Comparison of ENCODE assay signal across 13 mouse cellular contexts in the genomic region with DNA sequence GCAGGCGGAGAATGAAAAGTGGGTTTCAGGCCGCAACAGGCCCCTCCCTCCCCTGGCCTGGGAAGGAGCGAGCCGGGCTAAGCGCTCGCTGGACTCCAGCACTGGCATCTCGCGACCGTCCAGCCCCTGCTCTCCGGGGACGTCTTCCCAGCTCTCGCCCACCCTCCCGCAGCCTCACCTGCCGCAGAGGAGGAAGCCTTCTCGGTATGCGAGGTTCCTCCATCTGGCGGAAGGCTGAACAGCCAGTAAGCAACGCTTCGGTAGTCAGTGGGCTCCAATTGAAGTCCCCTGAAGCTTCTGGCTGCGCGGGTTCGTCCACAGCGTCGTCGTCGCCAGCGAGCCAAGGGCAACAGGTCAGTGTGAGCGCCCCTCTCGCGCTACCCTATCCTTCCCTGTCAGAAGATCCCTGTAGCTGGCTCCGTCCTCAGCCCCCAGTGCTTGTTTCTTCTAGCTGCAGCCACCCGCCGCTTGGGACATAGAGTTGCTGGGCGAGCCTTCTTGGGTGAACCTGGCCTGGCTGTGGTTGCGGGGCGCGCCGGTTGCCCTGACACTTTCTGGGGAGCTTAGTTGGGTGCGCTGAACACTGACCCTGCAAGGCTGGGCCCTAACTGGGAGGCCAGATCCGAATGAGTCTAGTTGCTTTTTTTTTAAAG. TPM values are rescaled to one million over a fixed set of nuclear protein-coding genes. Genes with fewer than 3 reads are reported as not detected.
DNase-seq lines count a peak whose midpoint lies in the region; ATAC-seq and TF ChIP-seq lines count a peak whose summit lies in the region.
"Had no signal": no experiment of that assay in that cellular context is flagged by ENCODE, and none has a peak within 500 bp of the region (broad histone marks: within the 10 kb centered on the region; RNA-seq: fewer than 3 reads in every experiment).

A gene (plus strand): TSS at position 341 of the 653 bp plus-strand sequence.

- DNase-seq in lung, adult 2 months, result no peak
- DNase-seq in lung, postnatal 10 days, result no peak
- no peak for DNase-seq in left cerebral cortex, postnatal 4 days
- no peak for DNase-seq in left cerebral cortex, postnatal 10 days (ENCODE audit: extremely low spot score in 1 of 2, low spot score in 2 of 2)
- DNase-seq: B cell, adult 2 months; cerebellum, adult 9-11 months; gastrocnemius, postnatal 10 days; layer of hippocampus, adult 9-11 months; spleen, adult 18-20 months had no signal

- no peaks in the 10 kb centered on the region; the same call in 1 of the 2 replicates for H3K9me3 ChIP-seq in forebrain, embryonic 15.5 days
- no peaks in the 10 kb centered on the region for H3K9me3 ChIP-seq in forebrain, embryonic 16.5 days (ENCODE audit: control insufficient read depth, low read length)
- H3K9me3 ChIP-seq in neural tube, embryonic 12.5 days, result no peaks in the 10 kb centered on the region

- H3K4me2 ChIP-seq in forebrain, embryonic 15.5 days (replicated peaks), result no peak within 1 kb of the TSS
- no peak within 1 kb of the TSS for H3K4me2 ChIP-seq in forebrain, embryonic 16.5 days (ENCODE audit: low read length)
- H3K4me2 ChIP-seq in neural tube, embryonic 12.5 days (replicated peaks), result peak within 1 kb of the TSS; percentile 43

- under 1% methylated on average over 37 of the region's 40 CpGs for WGBS in forebrain, embryonic 15.5 days
- WGBS in forebrain, embryonic 16.5 days, result under 1% methylated on average over 39 of the region's 40 CpGs
- 2% methylated on average over 40 of the region's 40 CpGs for WGBS in lung, adult 2 months
- under 1% methylated on average over 40 of the region's 40 CpGs for whole genome bisulfite sequencing in neural tube, embryonic 12.5 days

- no peak within 1 kb of the TSS for H3K27ac ChIP-seq in forebrain, embryonic 15.5 days (replicated peaks)
- no peak within 1 kb of the TSS for H3K27ac ChIP-seq in forebrain, embryonic 16.5 days (ENCODE audit: low read length)
- H3K27ac ChIP-seq in embryonic fibroblast, embryonic 13.5 days (ENCODE audit: insufficient read depth, low read length), result no peak within 1 kb of the TSS
- no peak within 1 kb of the TSS for H3K27ac ChIP-seq in neural tube, embryonic 12.5 days

- no peak for TF ChIP-seq CTCF in lung, adult 2 months (IDR thresholded peaks at IDR 0.05; ENCODE audit: insufficient read depth, low read length)
- TF ChIP-seq CTCF in embryonic fibroblast, embryonic 13.5 days (IDR thresholded peaks at IDR 0.05; ENCODE audit: borderline replicate concordance, insufficient read depth, low read length), result no peak

- intact Hi-C loops in left cerebral cortex, postnatal 4 days (cut with DNase I), result loop anchor here (5.0 kb wide), 2 partner anchors 169 to 296 kb away; no protein-coding TSS in a partner anchor
- intact Hi-C loops in left cerebral cortex, postnatal 10 days (cut with DNase I), result loop anchor here (5.0 kb wide), 1 partner anchor 169 kb away; no protein-coding TSS in a partner anchor

- TF ChIP-seq POLR2A in lung, adult 2 months (IDR thresholded peaks at IDR 0.05; ENCODE audit: borderline replicate concordance, extremely low read depth, low read depth, low read length), result no peak
- no peak for TF ChIP-seq POLR2A in embryonic fibroblast, embryonic 13.5 days (IDR thresholded peaks at IDR 0.05; ENCODE audit: low read depth, low read length)

- H3K9ac ChIP-seq in forebrain, embryonic 15.5 days (replicated peaks), result no peak within 1 kb of the TSS
- H3K9ac ChIP-seq in forebrain, embryonic 16.5 days (replicated peaks; ENCODE audit: low read depth, low read length), result no peak within 1 kb of the TSS
- 0 out of 2 replicates have a peak within 1 kb of the TSS, but pooled peaks have one; percentile 17 for H3K9ac ChIP-seq in neural tube, embryonic 12.5 days

- 0 out of 2 replicates have a peak within 1 kb of the TSS, but pooled peaks have one; percentile 0 for H3K4me3 ChIP-seq in forebrain, embryonic 15.5 days
- no peak within 1 kb of the TSS for H3K4me3 ChIP-seq in forebrain, embryonic 16.5 days (replicated peaks; ENCODE audit: low read length)
- H3K4me3 ChIP-seq in lung, adult 2 months (replicated peaks; ENCODE audit: extremely low read depth, low read depth, low read length), result no peak within 1 kb of the TSS
- H3K4me3 ChIP-seq in embryonic fibroblast, embryonic 13.5 days (ENCODE audit: insufficient read depth, low read length), result peak within 1 kb of the TSS; percentile 12; the same call in 1 of the 2 replicates
- peak within 1 kb of the TSS; percentile 18; the same call in 1 of the 2 replicates for H3K4me3 ChIP-seq in neural tube, embryonic 12.5 days

- H3K27me3 ChIP-seq in forebrain, embryonic 15.5 days, result peaks cover 99% of the 10 kb centered on the region
- peaks cover 90% of the 10 kb centered on the region for H3K27me3 ChIP-seq in forebrain, embryonic 16.5 days (replicated peaks; ENCODE audit: control insufficient read depth, insufficient read depth, low read length)
- peaks cover 98% of the 10 kb centered on the region for H3K27me3 ChIP-seq in neural tube, embryonic 12.5 days (replicated peaks)

- ATAC-seq in forebrain, embryonic 15.5 days (replicated peaks), result no peak
- ATAC-seq in forebrain, embryonic 16.5 days, result no peak
- no peak for ATAC-seq in neural tube, embryonic 12.5 days (ENCODE audit: low FRiP score, low read depth)

- H3K36me3 ChIP-seq in forebrain, embryonic 15.5 days, result no peaks in the 10 kb centered on the region
- H3K36me3 ChIP-seq in forebrain, embryonic 16.5 days (ENCODE audit: control insufficient read depth, insufficient read depth), result no peaks in the 10 kb centered on the region
- H3K36me3 ChIP-seq in neural tube, embryonic 12.5 days, result no peaks in the 10 kb centered on the region

- H3K4me1 ChIP-seq in forebrain, embryonic 15.5 days, result peaks cover 20% of the 10 kb centered on the region
- H3K4me1 ChIP-seq in forebrain, embryonic 16.5 days (replicated peaks; ENCODE audit: control insufficient read depth, insufficient read depth, low read length), result peaks cover 18% of the 10 kb centered on the region
- H3K4me1 ChIP-seq in lung, adult 2 months (ENCODE audit: control insufficient read depth, insufficient read depth, low read length), result peaks cover 5% of the 10 kb centered on the region
- H3K4me1 ChIP-seq in embryonic fibroblast, embryonic 13.5 days (ENCODE audit: control insufficient read depth, insufficient read depth, low read length), result no peaks in the 10 kb centered on the region
- H3K4me1 ChIP-seq in neural tube, embryonic 12.5 days, result peaks cover 19% of the 10 kb centered on the region; the same call in 1 of the 2 replicates

RNA-seq across cellular contexts. Expression of the gene that starts here (rescaled TPM):
- polyA plus RNA-seq in forebrain, embryonic 15.5 days (2015; fragmentation: Nextera tagmentation; extraction: Ambion mirVana), result not detected in 2 replicates
- 0.07 TPM in 1 of 2 replicates, not detected in the other for polyA plus RNA-seq in forebrain, embryonic 16.5 days (2015; fragmentation: Nextera tagmentation; extraction: Ambion mirVana)
- polyA plus RNA-seq in lung, adult 2 months (2012; rRNA removed), result 0.98 and 16.8 TPM in 2 replicates
- polyA plus RNA-seq in embryonic fibroblast, embryonic 13.5 days (2011; ENCODE audit: insufficient read length, low read depth, missing spikeins), result 3.0 and 3.5 TPM in 2 replicates
- polyA plus RNA-seq in neural tube, embryonic 12.5 days (2016; fragmentation: Nextera tagmentation; extraction: Ambion mirVana), result 2.9 and 4.8 TPM in 2 replicates
- not detected for total RNA-seq in left cerebral cortex, postnatal 4 days (2021)
- total RNA-seq in left cerebral cortex, postnatal 10 days (2021), result not detected

Comparison
In these comparisons a context has a peak if more than half of its experiments do, and no peak if none do; other contexts are left out.
1. H3K4me3 ChIP-seq: peak in forebrain, embryonic 15.5 days (single experiment), embryonic fibroblast, embryonic 13.5 days (single experiment) and neural tube, embryonic 12.5 days (single experiment); none in forebrain, embryonic 16.5 days (single experiment) and lung, adult 2 months (single experiment).